Mouse (Mus musculus) subcutaneous adipose tissue, adult 2 months (tissue): Measurements from ENCODE around the gene Gpx7. TPM values are rescaled to one million over a fixed set of nuclear protein-coding genes. Genes with fewer than 3 reads are reported as not detected.

ENCODE experiments used
- polyA plus RNA-seq: library from polyadenylated mRNA; depleted of rRNA; stranded (reverse); fragments of >200 nt; gene quantifications from 2 replicates; pipeline ENCODE4 v1.2.3, GENCODE M21; 2012; ENCODE audit warnings: low replicate concordance; rRNA removed

Gpx7 gene
- 44.6 and 53.7 TPM in 2 replicates for polyA plus RNA-seq

GRCm38 (mm10) chr4:108406861-108407401 lies at the start of gene Gpx7:
Gpx7 (minus strand) TSS chr4:108406961.

DNA sequence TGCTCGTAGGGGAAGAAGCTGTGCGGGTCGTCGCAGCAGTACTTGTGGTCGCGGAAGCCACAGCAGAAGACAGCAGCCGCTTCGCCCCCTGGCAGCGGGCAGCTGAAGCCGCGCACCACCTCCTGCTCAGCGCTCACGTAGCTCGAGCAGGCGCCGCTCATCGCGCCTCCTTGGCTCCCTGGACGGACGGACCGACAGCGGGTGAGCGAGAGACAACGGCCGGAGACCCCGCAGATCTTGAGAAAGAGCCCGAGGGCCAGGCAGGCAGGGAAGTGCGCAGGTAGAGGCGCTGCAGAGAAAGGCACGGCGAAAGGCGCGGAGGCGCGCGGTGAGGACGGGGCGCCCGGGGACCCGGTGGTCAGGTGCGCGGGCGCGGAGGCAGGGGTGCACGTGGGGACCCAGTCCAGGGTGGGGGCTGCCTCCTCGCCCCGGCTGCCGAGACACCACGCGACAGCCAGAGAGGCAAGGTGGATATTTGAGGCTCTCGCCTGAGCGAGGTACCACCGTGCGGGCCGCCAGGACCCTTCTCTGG lies 23.5 kb downstream of the Gpx7 start, which contains the start of gene Shisal2a:
Gene Shisal2a, minus strand, starts transcription at position 167 of the 532 bp plus-strand sequence.

Other genes with a start within 250 kb of the Gpx7 start
- 82.3 and 97.5 TPM in 2 replicates for gene Echdc2, start 241.5 kb downstream of the Gpx7 start, polyA plus RNA-seq
- gene Zyg11a, start 188.9 kb downstream of the Gpx7 start, polyA plus RNA-seq, result 2.3 and 2.8 TPM in 2 replicates
- gene Zyg11b, start 105.9 kb downstream of the Gpx7 start, polyA plus RNA-seq, result 10.3 and 14.1 TPM in 2 replicates
- gene Coa7, start 78.8 kb downstream of the Gpx7 start, polyA plus RNA-seq, result 10.5 and 14.3 TPM in 2 replicates
- 0.68 TPM in 1 of 2 replicates, not detected in the other for gene Shisal2a, start 23.6 kb downstream of the Gpx7 start, polyA plus RNA-seq
- 23.6 and 41.3 TPM in 2 replicates for gene Tut4, start 52.5 kb upstream of the Gpx7 start, polyA plus RNA-seq
- gene Prpf38a, start 172.4 kb upstream of the Gpx7 start, polyA plus RNA-seq, result 5.3 and 8.6 TPM in 2 replicates
- 0.24 and 1.8 TPM in 2 replicates for gene Orc1, start 172.5 kb upstream of the Gpx7 start, polyA plus RNA-seq
- 31.0 and 51.6 TPM in 2 replicates for gene Cc2d1b, start 213.0 kb upstream of the Gpx7 start, polyA plus RNA-seq